Mouse (Mus musculus): ENCODE results near the gene Ky. TPM values are rescaled to one million over a fixed set of nuclear protein-coding genes. Genes with fewer than 3 reads are reported as not detected.
A peak's percentile ranks its signal among the peaks of the same experiment; 100 is the strongest.

The Ky gene
- polyA plus RNA-seq, 1 experiment from 2014 or later, result 0.19 TPM

- no peak for DNase-seq (ENCODE audit: low spot score)
- H3K4me3 ChIP-seq, result no peak overlapping the region
- H3K9me3 ChIP-seq (replicated peaks), result no peaks in the 10 kb centered on the region
- H3K27me3 ChIP-seq (ENCODE audit: low read depth, poor library complexity, severe bottlenecking), result no peaks in the 10 kb centered on the region
- WGBS, result 47% methylated on average over 6 of the region's 6 CpGs
- H3K4me1 ChIP-seq, result peaks cover 18% of the 10 kb centered on the region
- H3K27ac ChIP-seq (replicated peaks), result peak overlapping the region; percentile 43; the same call in 1 of the 2 replicates
- H3K36me3 ChIP-seq, result peaks cover 60% of the 10 kb centered on the region
Observed at GRCm38 (mm10) chr9:102594667-102595393, 89.3 kb downstream of the Ky start.

Other genes with a start within 250 kb of the Ky start
- 9.5 and 14.7 TPM in 2 replicates for gene Ephb1, start 151.1 kb upstream of the Ky start, polyA plus RNA-seq (2016; fragmentation: Nextera tagmentation; extraction: Ambion mirVana)
- gene Anapc13, start 120.5 kb downstream of the Ky start, polyA plus RNA-seq (2016; fragmentation: Nextera tagmentation; extraction: Ambion mirVana), result 172 and 188 TPM in 2 replicates
- 54.1 and 65.9 TPM in 2 replicates for gene Cep63, start 120.8 kb downstream of the Ky start, polyA plus RNA-seq (2016; fragmentation: Nextera tagmentation; extraction: Ambion mirVana)
- gene Amotl2, start 210.9 kb downstream of the Ky start, polyA plus RNA-seq (2016; fragmentation: Nextera tagmentation; extraction: Ambion mirVana), result 60.3 and 71.1 TPM in 2 replicates

Measured in midbrain, embryonic 10.5 days (tissue).